ENCODE assay signal across 10 mouse cellular contexts in the genomic region with DNA sequence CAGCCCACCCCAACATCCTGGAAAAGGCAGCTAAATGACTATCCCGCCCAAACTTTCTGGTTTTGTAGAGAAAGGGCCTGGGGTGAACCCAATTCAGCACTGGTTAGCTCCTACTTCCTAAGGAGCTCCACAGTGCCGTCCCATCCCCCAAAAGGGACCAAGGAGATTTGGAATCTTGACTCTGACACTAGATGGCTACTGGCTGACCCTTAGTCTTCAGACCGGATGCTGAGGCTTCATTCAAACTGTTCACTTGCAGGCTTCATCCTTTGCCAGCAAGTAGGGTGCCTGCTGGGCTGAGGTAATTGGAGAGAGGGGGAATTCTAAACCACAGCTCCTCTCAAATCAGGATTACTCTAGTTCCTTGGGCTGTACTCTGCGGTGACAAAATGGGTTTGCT. TPM values are rescaled to one million over a fixed set of nuclear protein-coding genes. Genes with fewer than 3 reads are reported as not detected.
A peak's percentile ranks its signal among the peaks of the same experiment; 100 is the strongest.
DNase-seq lines count a peak whose midpoint lies in the region; ATAC-seq and TF ChIP-seq lines count a peak whose summit lies in the region.
"Had no signal": no experiment of that assay in that cellular context is flagged by ENCODE, and none has a peak within 500 bp of the region (broad histone marks: within the 10 kb centered on the region; RNA-seq: fewer than 3 reads in every experiment).

No protein-coding gene starts in this region.

- H3K9me3 ChIP-seq in embryonic facial prominence, embryonic 11.5 days (replicated peaks; ENCODE audit: control insufficient read depth, low read length), result no peaks in the 10 kb centered on the region
- no peaks in the 10 kb centered on the region for H3K9me3 ChIP-seq in hindbrain, embryonic 15.5 days
- H3K9me3 ChIP-seq in neural tube, embryonic 15.5 days (replicated peaks), result no peaks in the 10 kb centered on the region
- H3K9me3 ChIP-seq: liver, embryonic 15.5 days had no signal

- DNase-seq in left cerebral cortex, adult 2 months (ENCODE audit: extremely low spot score in 1 of 2, low spot score in 2 of 2), result no peak
- no peak for DNase-seq in left cerebral cortex, adult 11 months (ENCODE audit: low spot score)
- peak; percentile 9 for DNase-seq in embryonic facial prominence, embryonic 11.5 days (ENCODE audit: low spot score)
- DNase-seq in kidney, postnatal 14 days, result no peak
- DNase-seq in heart, adult 2 months, result no peak

- no peaks in the 10 kb centered on the region for H3K36me3 ChIP-seq in embryonic facial prominence, embryonic 11.5 days (replicated peaks; ENCODE audit: control insufficient read depth, insufficient read depth, low read depth, low read length)
- H3K36me3 ChIP-seq in hindbrain, embryonic 15.5 days, result no peaks in the 10 kb centered on the region
- H3K36me3 ChIP-seq in neural tube, embryonic 15.5 days, result no peaks in the 10 kb centered on the region
- no peaks in the 10 kb centered on the region for H3K36me3 ChIP-seq in heart, adult 2 months (ENCODE audit: control insufficient read depth, insufficient read depth, low read length)
- H3K36me3 ChIP-seq: liver, embryonic 15.5 days had no signal

- H3K27ac ChIP-seq in left cerebral cortex, adult 2 months, result 0 out of 2 replicates have a peak overlapping the region, but pooled peaks have one; percentile 7
- no peak overlapping the region for H3K27ac ChIP-seq in embryonic facial prominence, embryonic 11.5 days (replicated peaks; ENCODE audit: low read depth, low read length)
- peak overlapping the region; percentile 26; the same call in 1 of the 2 replicates for H3K27ac ChIP-seq in hindbrain, embryonic 15.5 days (replicated peaks)
- H3K27ac ChIP-seq in neural tube, embryonic 15.5 days (replicated peaks), result no peak overlapping the region
- H3K27ac ChIP-seq in heart, adult 2 months, result no peak overlapping the region
- H3K27ac ChIP-seq: liver, embryonic 15.5 days had no signal

- no peak for TF ChIP-seq EP300 in heart, adult 2 months (IDR thresholded peaks at IDR 0.05; ENCODE audit: insufficient read depth, low read depth, low read length)

- no peak for ATAC-seq in embryonic facial prominence, embryonic 11.5 days (replicated peaks; ENCODE audit: insufficient number of reproducible peaks, low FRiP score, low TSS enrichment, low read depth)
- ATAC-seq in hindbrain, embryonic 15.5 days (ENCODE audit: low FRiP score, low read depth), result no peak
- no peak for ATAC-seq in neural tube, embryonic 15.5 days (ENCODE audit: low FRiP score)

- H3K4me2 ChIP-seq in embryonic facial prominence, embryonic 11.5 days (ENCODE audit: low read depth, low read length), result no peak overlapping the region
- H3K4me2 ChIP-seq in hindbrain, embryonic 15.5 days, result peak overlapping the region; percentile 75
- H3K4me2 ChIP-seq in neural tube, embryonic 15.5 days, result peak overlapping the region; percentile 85

- intact Hi-C loops in left cerebral cortex, adult 2 months (cut with DNase I), result no loop called here
- intact Hi-C loops in heart, adult 2 months (cut with DNase I), result no loop called here

- H3K4me1 ChIP-seq in embryonic facial prominence, embryonic 11.5 days (ENCODE audit: control insufficient read depth, insufficient read depth, low read length), result no peaks in the 10 kb centered on the region
- peaks cover 59% of the 10 kb centered on the region for H3K4me1 ChIP-seq in hindbrain, embryonic 15.5 days (replicated peaks)
- H3K4me1 ChIP-seq in neural tube, embryonic 15.5 days, result peaks cover 53% of the 10 kb centered on the region
- H3K4me1 ChIP-seq in heart, adult 2 months (ENCODE audit: control insufficient read depth, insufficient read depth, low read length), result no peaks in the 10 kb centered on the region

- no peaks in the 10 kb centered on the region for H3K79me2 ChIP-seq in heart, adult 2 months (replicated peaks; ENCODE audit: control insufficient read depth, insufficient read depth, low read length)

- no peak for TF ChIP-seq CTCF in left cerebral cortex, adult 2 months (IDR thresholded peaks at IDR 0.05)
- no peak for TF ChIP-seq CTCF in heart, adult 2 months (IDR thresholded peaks at IDR 0.05)

- no peak overlapping the region for H3K9ac ChIP-seq in embryonic facial prominence, embryonic 11.5 days (replicated peaks; ENCODE audit: low read length)
- peak overlapping the region; percentile 68 for H3K9ac ChIP-seq in hindbrain, embryonic 15.5 days
- peak overlapping the region; percentile 79 for H3K9ac ChIP-seq in neural tube, embryonic 15.5 days (replicated peaks)
- no peak overlapping the region for H3K9ac ChIP-seq in heart, adult 2 months (ENCODE audit: low read depth, low read length)
- H3K9ac ChIP-seq: liver, embryonic 15.5 days had no signal

- 10% methylated on average over 4 of the region's 4 CpGs for WGBS in embryonic facial prominence, embryonic 11.5 days
- 20% methylated on average over 4 of the region's 4 CpGs for WGBS in hindbrain, embryonic 15.5 days
- WGBS in neural tube, embryonic 15.5 days, result 12% methylated on average over 4 of the region's 4 CpGs
- WGBS in heart, adult 2 months, result 13% methylated on average over 4 of the region's 4 CpGs

- TF ChIP-seq POLR2A in heart, adult 2 months (IDR thresholded peaks at IDR 0.05; ENCODE audit: insufficient read depth, low read depth, low read length), result no peak

- H3K27me3 ChIP-seq in embryonic facial prominence, embryonic 11.5 days (ENCODE audit: control insufficient read depth, insufficient read depth, low read length), result peaks cover 33% of the 10 kb centered on the region
- no peaks in the 10 kb centered on the region for H3K27me3 ChIP-seq in hindbrain, embryonic 15.5 days
- H3K27me3 ChIP-seq in neural tube, embryonic 15.5 days (replicated peaks), result 0 out of 2 replicates have a peak, but pooled peaks cover 3% of the 10 kb centered on the region
- H3K27me3 ChIP-seq in heart, adult 2 months (ENCODE audit: control insufficient read depth, insufficient read depth, low read length), result peaks cover 6% of the 10 kb centered on the region

- peak overlapping the region; percentile 49 for H3K4me3 ChIP-seq in left cerebral cortex, adult 2 months
- H3K4me3 ChIP-seq in embryonic facial prominence, embryonic 11.5 days (ENCODE audit: low read depth, low read length), result peak overlapping the region; percentile 12; the same call in 1 of the 2 replicates
- H3K4me3 ChIP-seq in hindbrain, embryonic 15.5 days, result peak overlapping the region; percentile 77
- peak overlapping the region; percentile 76 for H3K4me3 ChIP-seq in neural tube, embryonic 15.5 days (replicated peaks)
- H3K4me3 ChIP-seq in heart, adult 2 months, result no peak overlapping the region
- H3K4me3 ChIP-seq: liver, embryonic 15.5 days had no signal

RNA-seq across cellular contexts. Expression of gene Xkr7, which starts 1.3 kb away (rescaled TPM):
- total RNA-seq in left cerebral cortex, adult 2 months (2021), result 1 to 10 TPM; 5.0 to 5.3 TPM
- 0.07 and 0.36 TPM in 2 replicates for polyA plus RNA-seq in embryonic facial prominence, embryonic 11.5 days (2014; fragmentation: Nextera tagmentation; extraction: Ambion mirVana)
- polyA plus RNA-seq in hindbrain, embryonic 15.5 days (2015; fragmentation: Nextera tagmentation; extraction: Ambion mirVana), result 1.9 and 2.1 TPM in 2 replicates
- 1.7 and 2.0 TPM in 2 replicates for polyA plus RNA-seq in neural tube, embryonic 15.5 days (2015; fragmentation: Nextera tagmentation; extraction: Ambion mirVana)
- not detected for total RNA-seq in heart, adult 2 months (2021)
- 0.08 TPM in 1 of 2 replicates, not detected in the other for polyA plus RNA-seq in heart, adult 2 months (2012; rRNA removed)
- total RNA-seq: common myeloid progenitor, adult 5-6 weeks had no signal
- polyA plus RNA-seq: heart, embryonic 11.5 days; liver, embryonic 15.5 days had no signal

RNA-seq across cellular contexts. Expression of gene Pdrg1, which starts 17.7 kb away (rescaled TPM):
- 10 to 100 TPM; 55.5 to 60.5 TPM for total RNA-seq in left cerebral cortex, adult 2 months (2021)
- 71.4 and 75.6 TPM in 2 replicates for polyA plus RNA-seq in embryonic facial prominence, embryonic 11.5 days (2014; fragmentation: Nextera tagmentation; extraction: Ambion mirVana)
- polyA plus RNA-seq in hindbrain, embryonic 15.5 days (2015; fragmentation: Nextera tagmentation; extraction: Ambion mirVana), result 234 TPM in 2 replicates
- polyA plus RNA-seq in neural tube, embryonic 15.5 days (2015; fragmentation: Nextera tagmentation; extraction: Ambion mirVana), result 240 and 256 TPM in 2 replicates
- total RNA-seq in heart, adult 2 months (2021), result 100 to 1,000 TPM; 117 to 127 TPM
- 125 and 186 TPM in 2 replicates for polyA plus RNA-seq in heart, adult 2 months (2012; rRNA removed)

RNA-seq across cellular contexts. Expression of gene Ccm2l, which starts 32.8 kb away (rescaled TPM):
- 1 to 10 TPM; 5.4 to 6.2 TPM for total RNA-seq in left cerebral cortex, adult 2 months (2021)
- polyA plus RNA-seq in embryonic facial prominence, embryonic 11.5 days (2014; fragmentation: Nextera tagmentation; extraction: Ambion mirVana), result 1.3 and 1.7 TPM in 2 replicates
- 2.0 and 2.1 TPM in 2 replicates for polyA plus RNA-seq in hindbrain, embryonic 15.5 days (2015; fragmentation: Nextera tagmentation; extraction: Ambion mirVana)
- polyA plus RNA-seq in neural tube, embryonic 15.5 days (2015; fragmentation: Nextera tagmentation; extraction: Ambion mirVana), result 1.3 and 1.4 TPM in 2 replicates
- 10 to 100 TPM; 13.3 to 15.9 TPM for total RNA-seq in heart, adult 2 months (2021)
- polyA plus RNA-seq in heart, adult 2 months (2012; rRNA removed), result 43.4 and 44.3 TPM in 2 replicates
- total RNA-seq: common myeloid progenitor, adult 5-6 weeks had no signal

Comparison
In these comparisons a context has a peak if more than half of its experiments do, and no peak if none do; other contexts are left out.
1. H3K27ac ChIP-seq: peak in left cerebral cortex, adult 2 months (single experiment) and hindbrain, embryonic 15.5 days (single experiment); none in embryonic facial prominence, embryonic 11.5 days (single experiment), neural tube, embryonic 15.5 days (single experiment) and heart, adult 2 months (single experiment).
2. H3K9ac ChIP-seq: peak in hindbrain, embryonic 15.5 days (single experiment) and neural tube, embryonic 15.5 days (single experiment); none in embryonic facial prominence, embryonic 11.5 days (single experiment) and heart, adult 2 months (single experiment).
3. RNA of gene Ccm2l, which starts 32.8 kb away (polyA plus RNA-seq): 43.4 to 44.3 TPM in heart, adult 2 months; 2.0 to 2.1 TPM in hindbrain, embryonic 15.5 days, 1.3 to 1.7 TPM in embryonic facial prominence, embryonic 11.5 days and 1.3 to 1.4 TPM in neural tube, embryonic 15.5 days; every median in the first group is over 10 times any median in the second.